Mouse (Mus musculus): Measurements from ENCODE around the gene Ncf2. TPM values are rescaled to one million over a fixed set of nuclear protein-coding genes. Genes with fewer than 3 reads are reported as not detected.

Gene Ncf2
- polyA plus RNA-seq, 1 experiment from 2014 or later: 2.6 TPM

GRCm38 (mm10) chr1:152826446-152826845 lies 26.5 kb downstream of the Ncf2 start:
- H3K4me2 ChIP-seq (replicated peaks; ENCODE audit: low read depth): no peak overlapping the region
- WGBS: 69% methylated on average over 5 of the region's 5 CpGs
- DNase-seq (ENCODE audit: low spot score): no peak

DNA sequence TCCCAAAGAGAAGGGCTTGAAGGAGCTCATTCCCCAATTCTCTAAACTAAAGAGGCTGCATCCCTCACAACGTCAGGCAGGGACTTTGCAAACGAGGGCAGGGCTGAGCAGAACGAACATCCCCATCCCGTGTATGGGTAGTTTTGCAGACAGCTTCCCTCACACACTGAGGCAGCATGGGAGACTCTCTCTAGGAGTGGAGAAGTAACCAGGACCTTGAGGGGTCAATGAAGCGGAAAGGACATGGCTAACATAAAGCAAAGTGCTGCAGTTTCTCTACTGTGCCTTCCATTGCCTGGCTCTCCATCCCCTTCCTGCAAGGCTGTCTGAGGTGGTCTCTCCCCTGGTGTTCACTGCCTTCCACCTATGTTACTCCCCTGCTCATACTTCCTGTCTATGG lies 28.2 kb downstream of the Ncf2 start:
- DNase-seq (ENCODE audit: low spot score): no peak
- ATAC-seq (ENCODE audit: low FRiP score, low TSS enrichment): no peak
- TF ChIP-seq CTCF (IDR thresholded peaks at IDR 0.05; ENCODE audit: low read depth): no peak
- TF ChIP-seq EP300 (optimal IDR thresholded peaks at IDR 0.05): no peak

More at GRCm38 (mm10) chr1:152826446-152826845, 26.5 kb downstream of the Ncf2 start:
- no peaks in the 10 kb centered on the region for H3K4me1 ChIP-seq (replicated peaks; ENCODE audit: control insufficient read depth, insufficient read depth)
- H3K9me3 ChIP-seq (ENCODE audit: control insufficient read depth, low read length): no peaks in the 10 kb centered on the region
- no peak overlapping the region for H3K9ac ChIP-seq (ENCODE audit: low read length)
- ATAC-seq (ENCODE audit: low FRiP score, low TSS enrichment): no peak
- H3K27ac ChIP-seq (replicated peaks): no peak overlapping the region
- H3K36me3 ChIP-seq (ENCODE audit: control insufficient read depth, insufficient read depth, low read length): no peaks in the 10 kb centered on the region
- H3K27me3 ChIP-seq (ENCODE audit: control insufficient read depth, insufficient read depth, low read length): no peaks in the 10 kb centered on the region
- no peak overlapping the region for H3K4me3 ChIP-seq (ENCODE audit: low read depth, low read length)
- no peak for TF ChIP-seq EP300 (optimal IDR thresholded peaks at IDR 0.05)
- no peak for TF ChIP-seq CTCF (IDR thresholded peaks at IDR 0.05; ENCODE audit: low read depth)

GRCm38 (mm10) chr1:152828637-152829355 lies 28.8 kb downstream of the Ncf2 start:
- no peaks in the 10 kb centered on the region for H3K4me1 ChIP-seq (replicated peaks; ENCODE audit: control insufficient read depth, insufficient read depth)
- H3K27ac ChIP-seq (replicated peaks): no peak overlapping the region
- H3K4me2 ChIP-seq (replicated peaks; ENCODE audit: low read depth): no peak overlapping the region
- no peak overlapping the region for H3K9ac ChIP-seq (ENCODE audit: low read length)
- H3K27me3 ChIP-seq (ENCODE audit: control insufficient read depth, insufficient read depth, low read length): no peaks in the 10 kb centered on the region
- TF ChIP-seq EP300 (optimal IDR thresholded peaks at IDR 0.05) (no peak), CTCF (IDR thresholded peaks at IDR 0.05; ENCODE audit: low read depth) (no peak)
- DNase-seq (ENCODE audit: low spot score) (no peak), ATAC-seq (ENCODE audit: low FRiP score, low TSS enrichment) (no peak)
- WGBS: 55% methylated on average over 10 of the region's 10 CpGs
- H3K9me3 ChIP-seq (ENCODE audit: control insufficient read depth, low read length): no peaks in the 10 kb centered on the region
- no peaks in the 10 kb centered on the region for H3K36me3 ChIP-seq (ENCODE audit: control insufficient read depth, insufficient read depth, low read length)
- H3K4me3 ChIP-seq (ENCODE audit: low read depth, low read length): no peak overlapping the region

More for the DNA sequence above, 28.2 kb downstream of the Ncf2 start:
- Histone ChIP-seq H3K27ac (replicated peaks) (no peak overlapping the region), H3K4me3 (ENCODE audit: low read depth, low read length) (no peak overlapping the region), H3K9ac (ENCODE audit: low read length) (no peak overlapping the region), H3K9me3 (ENCODE audit: control insufficient read depth, low read length) (no peaks in the 10 kb centered on the region), H3K4me2 (replicated peaks; ENCODE audit: low read depth) (no peak overlapping the region), H3K27me3 (ENCODE audit: control insufficient read depth, insufficient read depth, low read length) (no peaks in the 10 kb centered on the region), H3K36me3 (ENCODE audit: control insufficient read depth, insufficient read depth, low read length) (no peaks in the 10 kb centered on the region), H3K4me1 (replicated peaks; ENCODE audit: control insufficient read depth, insufficient read depth) (no peaks in the 10 kb centered on the region)
- WGBS: 72% methylated on average over 5 of the region's 5 CpGs

GRCm38 (mm10) chr1:152830054-152830453 lies 30.1 kb downstream of the Ncf2 start:
- DNase-seq (ENCODE audit: low spot score): no peak
- 92% methylated on average over 9 of the region's 9 CpGs for WGBS
- no peaks in the 10 kb centered on the region for H3K36me3 ChIP-seq (ENCODE audit: control insufficient read depth, insufficient read depth, low read length)
- ATAC-seq (ENCODE audit: low FRiP score, low TSS enrichment): no peak
- H3K9me3 ChIP-seq (ENCODE audit: control insufficient read depth, low read length): no peaks in the 10 kb centered on the region
- no peak overlapping the region for H3K4me2 ChIP-seq (replicated peaks; ENCODE audit: low read depth)
- H3K4me3 ChIP-seq (ENCODE audit: low read depth, low read length): no peak overlapping the region
- no peaks in the 10 kb centered on the region for H3K27me3 ChIP-seq (ENCODE audit: control insufficient read depth, insufficient read depth, low read length)
- H3K27ac ChIP-seq (replicated peaks): no peak overlapping the region
- H3K9ac ChIP-seq (ENCODE audit: low read length): no peak overlapping the region
- H3K4me1 ChIP-seq (replicated peaks; ENCODE audit: control insufficient read depth, insufficient read depth): no peaks in the 10 kb centered on the region
- TF ChIP-seq CTCF (IDR thresholded peaks at IDR 0.05; ENCODE audit: low read depth) (no peak), EP300 (optimal IDR thresholded peaks at IDR 0.05) (no peak)

GRCm38 (mm10) chr1:152831003-152831402 lies 31.0 kb downstream of the Ncf2 start:
- no peak for DNase-seq (ENCODE audit: low spot score)
- Histone ChIP-seq H3K36me3 (ENCODE audit: control insufficient read depth, insufficient read depth, low read length) (no peaks in the 10 kb centered on the region), H3K9me3 (ENCODE audit: control insufficient read depth, low read length) (no peaks in the 10 kb centered on the region), H3K27me3 (ENCODE audit: control insufficient read depth, insufficient read depth, low read length) (no peaks in the 10 kb centered on the region), H3K27ac (replicated peaks) (no peak overlapping the region), H3K4me3 (ENCODE audit: low read depth, low read length) (no peak overlapping the region), H3K4me1 (replicated peaks; ENCODE audit: control insufficient read depth, insufficient read depth) (no peaks in the 10 kb centered on the region), H3K9ac (ENCODE audit: low read length) (no peak overlapping the region), H3K4me2 (replicated peaks; ENCODE audit: low read depth) (no peak overlapping the region)
- 89% methylated on average over 8 of the region's 8 CpGs for WGBS
- TF ChIP-seq EP300 (optimal IDR thresholded peaks at IDR 0.05) (no peak), CTCF (IDR thresholded peaks at IDR 0.05; ENCODE audit: low read depth) (no peak)
- ATAC-seq (ENCODE audit: low FRiP score, low TSS enrichment): no peak

DNA sequence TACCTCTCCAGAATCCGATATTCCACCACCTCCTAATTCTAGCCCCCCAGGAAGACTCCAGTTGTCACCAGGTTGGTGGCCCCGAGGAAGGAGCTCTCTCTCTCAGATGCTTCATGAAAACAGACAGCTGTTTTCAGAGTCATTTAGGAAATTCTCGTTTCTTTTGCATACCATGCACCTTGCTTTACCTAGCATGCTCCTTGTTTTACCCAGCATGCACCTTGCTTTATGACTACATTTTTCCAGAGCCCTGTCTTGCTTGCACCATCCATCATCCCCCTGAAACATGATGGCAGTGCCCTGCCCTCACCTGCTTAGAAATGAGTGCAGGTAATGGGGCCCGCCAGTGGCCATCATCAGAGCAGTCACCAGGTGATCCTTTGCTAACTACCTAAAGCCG lies 31.6 kb downstream of the Ncf2 start:
- ATAC-seq (ENCODE audit: low FRiP score, low TSS enrichment) (no peak), DNase-seq (ENCODE audit: low spot score) (no peak)
- Histone ChIP-seq H3K9ac (ENCODE audit: low read length) (no peak overlapping the region), H3K4me1 (replicated peaks; ENCODE audit: control insufficient read depth, insufficient read depth) (no peaks in the 10 kb centered on the region), H3K4me2 (replicated peaks; ENCODE audit: low read depth) (no peak overlapping the region), H3K36me3 (ENCODE audit: control insufficient read depth, insufficient read depth, low read length) (0 out of 2 replicates have a peak, but pooled peaks cover under 1% of the 10 kb centered on the region), H3K27me3 (ENCODE audit: control insufficient read depth, insufficient read depth, low read length) (no peaks in the 10 kb centered on the region), H3K27ac (replicated peaks) (no peak overlapping the region), H3K9me3 (ENCODE audit: control insufficient read depth, low read length) (no peaks in the 10 kb centered on the region), H3K4me3 (ENCODE audit: low read depth, low read length) (no peak overlapping the region)
- 74% methylated on average over 5 of the region's 5 CpGs for WGBS
- TF ChIP-seq EP300 (optimal IDR thresholded peaks at IDR 0.05) (no peak), CTCF (IDR thresholded peaks at IDR 0.05; ENCODE audit: low read depth) (no peak)
